Mouse (Mus musculus) heart, postnatal 0 days (tissue): Measurements from ENCODE around the gene Csf3. TPM values are rescaled to one million over a fixed set of nuclear protein-coding genes. Genes with fewer than 3 reads are reported as not detected.
"Not testable (repeated sequence)": the region's sequence is repeated elsewhere in the genome, so short reads cannot be mapped to it uniquely, and the experiment has no call there.

Experiments used
- ATAC-seq: fragments of 200-750 bp; cut with Nextera tagmentation; 2 replicates; pipeline ENCODE4 v1.8.0; 2017; ENCODE audit warnings: low read depth, moderate number of reproducible peaks, moderate library complexity; ENCODE audit not compliant: insufficient read depth
- DNase-seq: peaks from one replicate; pipeline ENCODE4 v3.0.0-alpha.2; 2016; ENCODE audit warnings: low spot score
- H3K27ac ChIP-seq: fragments of 300-500 bp; sonication (generic); 2 replicates; pipeline ENCODE4 v1.5.1; 2014; ENCODE audit warnings: low read depth, mild to moderate bottlenecking
- H3K27me3 ChIP-seq: fragments of 300-500 bp; sonication (generic); 2 replicates; pipeline ENCODE4 v1.6.1; 2014; ENCODE audit warnings: low read length, mixed read lengths; ENCODE audit not compliant: control insufficient read depth, insufficient read depth
- H3K36me3 ChIP-seq: fragments of 300-500 bp; sonication (generic); replicated peaks from 2 replicates; pipeline ENCODE4 v1.6.1; 2014; ENCODE audit warnings: low read length, mixed read lengths; ENCODE audit not compliant: control insufficient read depth, insufficient read depth
- H3K4me1 ChIP-seq: fragments of 300-500 bp; sonication (generic); 2 replicates; pipeline ENCODE4 v1.6.1; 2014; ENCODE audit warnings: antibody characterized with exemption; ENCODE audit not compliant: control insufficient read depth, insufficient read depth
- H3K4me2 ChIP-seq: fragments of 300-500 bp; sonication (generic); 2 replicates; pipeline ENCODE4 v1.6.1; 2014; ENCODE audit warnings: low read depth, mild to moderate bottlenecking, low read length, moderate library complexity
- H3K4me3 ChIP-seq: fragments of 300-500 bp; sonication (generic); 2 replicates; pipeline ENCODE4 v1.5.1; 2014; ENCODE audit warnings: low read depth, low read length
- H3K9ac ChIP-seq: fragments of 300-500 bp; sonication (generic); replicated peaks from 2 replicates; pipeline ENCODE4 v1.6.1; 2014; ENCODE audit warnings: low read depth, low read length, mixed read lengths
- H3K9me3 ChIP-seq: fragments of 300-500 bp; sonication (generic); replicated peaks from 2 replicates; pipeline ENCODE4 v1.6.1; 2016; ENCODE audit warnings: low read length; ENCODE audit not compliant: control insufficient read depth
- CTCF ChIP-seq: IDR thresholded peaks from 2 replicates; pipeline ENCODE4 v1.5.1; 2016; ENCODE audit warnings: antibody characterized with exemption, control low read depth, low read depth
- EP300 ChIP-seq: IDR thresholded peaks from 2 replicates; pipeline ENCODE4 v1.6.1; 2016; ENCODE audit warnings: antibody characterized with exemption, low read depth
- WGBS: fragments of 180-500 bp; shearing (Covaris S2); extraction: QIAGEN DNeasy Blood & Tissue Kit; methylation state at CpG from one replicate; pipeline ENCODE4 v1.1.7; 2014; 5-methylcytosine and 5-hydroxymethylcytosine counted together
- polyA plus RNA-seq: library from polyadenylated mRNA; unstranded; fragments of >200 nt; fragmentation: Nextera tagmentation; extraction: Ambion mirVana; gene quantifications from 2 replicates; pipeline ENCODE4 v1.2.1, GENCODE M21; 2015
- total RNA-seq: library from RNA; depleted of rRNA; stranded (reverse); fragments of >200 nt; gene quantifications from 2 replicates; pipeline ENCODE4 v1.2.3, GENCODE M21; 2014; ENCODE audit warnings: low replicate concordance; rRNA removed

The Csf3 gene
- 0.23 TPM in 1 of 2 replicates, not detected in the other for total RNA-seq
- not detected in 2 replicates for polyA plus RNA-seq

DNA sequence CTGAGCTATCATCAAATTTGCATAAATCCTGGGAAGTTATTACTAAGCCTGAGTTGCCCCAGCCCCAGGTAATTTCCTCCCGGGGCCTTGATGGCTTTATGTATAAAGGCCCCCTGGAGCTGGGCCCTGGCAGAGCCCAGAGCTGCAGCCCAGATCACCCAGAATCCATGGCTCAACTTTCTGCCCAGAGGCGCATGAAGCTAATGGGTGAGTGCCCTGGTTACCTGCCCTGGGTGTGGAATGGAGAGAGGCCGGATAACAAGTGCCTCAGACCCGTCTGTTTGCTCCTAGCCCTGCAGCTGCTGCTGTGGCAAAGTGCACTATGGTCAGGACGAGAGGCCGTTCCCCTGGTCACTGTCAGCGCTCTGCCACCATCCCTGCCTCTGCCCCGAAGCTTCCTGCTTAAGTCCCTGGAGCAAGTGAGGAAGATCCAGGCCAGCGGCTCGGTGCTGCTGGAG lies at the start of gene Csf3:
Gene Csf3, plus strand, starts transcription at position 51 of the 458 bp plus-strand sequence.
- no peak for DNase-seq
- Histone ChIP-seq H3K27me3 (no peaks in the 10 kb centered on the region), H3K9ac (no peak within 1 kb of the TSS), H3K36me3 (peaks cover 25% of the 10 kb centered on the region), H3K4me2 (no peak within 1 kb of the TSS), H3K9me3 (no peaks in the 10 kb centered on the region), H3K4me3 (no peak within 1 kb of the TSS), H3K27ac (no peak within 1 kb of the TSS), H3K4me1 (no peaks in the 10 kb centered on the region)
- ATAC-seq: no peak
- TF ChIP-seq CTCF: no peak
- no peak for TF ChIP-seq EP300
- WGBS: 49% methylated on average over 10 of the region's 10 CpGs

GRCm38 (mm10) chr11:98655076-98655475 lies 46.0 kb upstream of the Csf3 start:
- not testable (repeated sequence) for H3K27ac ChIP-seq, H3K27me3 ChIP-seq, H3K4me2 ChIP-seq, H3K4me1 ChIP-seq, H3K9ac ChIP-seq, H3K36me3 ChIP-seq, H3K4me3 ChIP-seq, H3K9me3 ChIP-seq
- 7% methylated on average over 7 of the region's 7 CpGs for WGBS
- TF ChIP-seq CTCF: peak; percentile 57
- DNase-seq: peak; percentile 45
- peak; percentile 17; the same call in 1 of the 2 replicates for ATAC-seq

- Histone ChIP-seq H3K4me1 (no peaks in the 10 kb centered on the region), H3K4me2 (no peak overlapping the region), H3K27ac (no peak overlapping the region), H3K27me3 (no peaks in the 10 kb centered on the region), H3K4me3 (no peak overlapping the region), H3K9me3 (no peaks in the 10 kb centered on the region), H3K36me3 (no peaks in the 10 kb centered on the region), H3K9ac (no peak overlapping the region)
- WGBS: 19% methylated on average over 6 of the region's 6 CpGs
- ATAC-seq: peak; percentile 55; the same call in 1 of the 2 replicates
- DNase-seq: peak; percentile 62
- no peak for TF ChIP-seq EP300
- TF ChIP-seq CTCF: peak; percentile 78
These were observed 40.5 kb upstream of the Csf3 start for GRCm38 (mm10) chr11:98660517-98660916.

DNA sequence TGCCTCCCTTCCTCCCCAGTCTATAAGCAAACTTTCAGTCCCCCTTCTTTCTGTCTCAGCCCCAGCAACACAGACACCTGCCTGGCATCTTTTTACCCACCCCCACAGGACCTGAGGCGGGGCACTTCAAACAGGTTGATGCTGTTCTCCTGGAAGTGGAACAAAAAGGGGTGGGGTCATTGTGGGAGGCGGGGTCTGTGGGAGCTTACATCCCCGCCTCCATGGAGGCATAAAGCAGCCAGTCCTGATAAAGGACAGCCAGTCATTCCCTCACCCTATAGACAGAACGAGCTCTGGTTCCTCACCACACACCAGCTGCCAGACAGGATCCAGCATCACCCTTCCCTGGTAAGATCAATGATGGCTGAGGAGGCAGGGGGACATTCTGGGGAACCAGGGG lies 37.0 kb upstream of the Csf3 start, which contains the start of gene Gsdma:
Gene Gsdma, plus strand, starts transcription at position 261 of the 400 bp plus-strand sequence.
- Histone ChIP-seq H3K9me3 (no peaks in the 10 kb centered on the region), H3K4me2 (no peak within 1 kb of the TSS), H3K27me3 (peaks cover 16% of the 10 kb centered on the region), H3K4me3 (no peak within 1 kb of the TSS), H3K9ac (no peak within 1 kb of the TSS), H3K27ac (no peak within 1 kb of the TSS), H3K36me3 (no peaks in the 10 kb centered on the region), H3K4me1 (no peaks in the 10 kb centered on the region)
- TF ChIP-seq CTCF (no peak), EP300 (no peak)
- no peak for DNase-seq
- no peak for ATAC-seq
- WGBS: 17% methylated on average over 4 of the region's 4 CpGs

DNA sequence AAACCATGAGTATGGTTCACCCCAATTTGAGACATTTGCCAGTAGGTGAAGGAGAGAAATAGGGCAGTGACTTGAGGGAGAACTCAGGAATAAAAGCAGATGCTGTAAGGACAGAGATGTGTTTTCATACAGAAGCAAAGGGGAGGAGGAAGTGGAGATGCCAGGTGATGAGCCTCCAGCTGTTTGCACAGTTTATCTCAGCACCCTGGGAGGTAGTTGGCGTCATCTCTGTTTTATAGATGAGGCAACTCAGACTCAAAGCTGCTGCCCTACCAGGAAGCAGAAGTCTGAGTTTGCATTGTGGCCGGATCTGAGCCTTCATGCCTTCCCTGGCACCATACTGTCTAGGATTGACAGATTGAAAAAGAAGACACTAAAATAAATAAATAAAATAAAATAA lies 32.1 kb upstream of the Csf3 start:
- H3K4me2 ChIP-seq: no peak overlapping the region
- no peak overlapping the region for H3K9ac ChIP-seq
- H3K9me3 ChIP-seq: no peaks in the 10 kb centered on the region
- H3K27me3 ChIP-seq: peaks cover 16% of the 10 kb centered on the region
- DNase-seq (no peak), ATAC-seq (no peak)
- H3K4me1 ChIP-seq: no peaks in the 10 kb centered on the region
- no peak overlapping the region for H3K27ac ChIP-seq
- H3K36me3 ChIP-seq: no peaks in the 10 kb centered on the region
- no peak for TF ChIP-seq EP300
- no peak for TF ChIP-seq CTCF
- H3K4me3 ChIP-seq: no peak overlapping the region
- 59% methylated on average over 2 of the region's 2 CpGs for WGBS

DNA sequence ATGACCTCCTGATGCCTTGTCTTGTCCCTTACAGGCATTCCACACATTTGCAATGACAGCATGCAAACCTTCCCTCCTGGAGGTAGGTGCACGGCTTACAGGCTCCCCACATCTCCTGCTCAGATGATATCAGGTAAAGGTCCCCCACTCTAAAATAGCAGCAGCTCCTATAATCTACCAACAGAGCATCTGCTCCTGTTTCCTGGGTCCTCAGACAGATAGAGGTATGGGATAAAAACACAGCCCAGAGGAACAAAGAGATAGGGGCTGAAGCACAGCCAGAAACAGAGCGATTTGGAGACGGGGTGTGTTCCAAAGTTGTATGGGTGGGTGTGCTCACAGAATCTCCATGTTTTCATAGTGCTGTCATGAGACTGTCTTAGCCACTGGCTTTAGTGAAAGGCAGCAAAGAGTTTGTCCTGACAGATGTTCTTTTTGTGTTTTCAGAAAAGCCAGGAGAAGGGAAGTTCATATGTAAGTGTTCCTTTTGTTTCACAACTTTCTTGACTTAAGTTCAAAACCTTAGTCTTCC lies 29.7 kb upstream of the Csf3 start:
- no peaks in the 10 kb centered on the region for H3K36me3 ChIP-seq
- no peaks in the 10 kb centered on the region for H3K9me3 ChIP-seq
- ATAC-seq (no peak), DNase-seq (no peak)
- no peak overlapping the region for H3K27ac ChIP-seq
- WGBS: 49% methylated on average over 3 of the region's 3 CpGs
- H3K9ac ChIP-seq: no peak overlapping the region
- peaks cover 16% of the 10 kb centered on the region for H3K27me3 ChIP-seq
- H3K4me3 ChIP-seq: no peak overlapping the region
- H3K4me1 ChIP-seq: no peaks in the 10 kb centered on the region
- no peak overlapping the region for H3K4me2 ChIP-seq
- TF ChIP-seq EP300: no peak
- no peak for TF ChIP-seq CTCF
